Mouse (Mus musculus): ENCODE results near the gene Pdcd1lg2. TPM values are rescaled to one million over a fixed set of nuclear protein-coding genes. Genes with fewer than 3 reads are reported as not detected.

The Pdcd1lg2 gene
- total RNA-seq, 2 experiments from 2014 or later: not detected

GRCm38 (mm10) chr19:29417894-29418293 is 7.2 kb downstream of the Pdcd1lg2 start:
- DNase-seq (ENCODE audit: low spot score in 2 of 2): no peak

- no peak for DNase-seq (ENCODE audit: low spot score in 2 of 2)
Measured at GRCm38 (mm10) chr19:29418661-29419115, 8.0 kb downstream of the Pdcd1lg2 start.

GRCm38 (mm10) chr19:29419506-29419905 is 8.8 kb downstream of the Pdcd1lg2 start:
- no peak for DNase-seq (ENCODE audit: low spot score in 2 of 2)

GRCm38 (mm10) chr19:29419946-29420345 is 9.2 kb downstream of the Pdcd1lg2 start:
- DNase-seq (ENCODE audit: low spot score in 2 of 2): no peak

GRCm38 (mm10) chr19:29420397-29420796 is 9.7 kb downstream of the Pdcd1lg2 start:
- DNase-seq (ENCODE audit: low spot score in 2 of 2): no peak

- DNase-seq (ENCODE audit: low spot score in 2 of 2): no peak
Measured at GRCm38 (mm10) chr19:29422013-29422645, 11.4 kb downstream of the Pdcd1lg2 start.

- DNase-seq (ENCODE audit: low spot score in 2 of 2): no peak
Measured at GRCm38 (mm10) chr19:29422796-29423195, 12.1 kb downstream of the Pdcd1lg2 start.

GRCm38 (mm10) chr19:29430516-29430915 is 19.8 kb downstream of the Pdcd1lg2 start:
- DNase-seq (ENCODE audit: low spot score in 2 of 2): no peak

- DNase-seq (ENCODE audit: low spot score in 2 of 2): no peak
Measured at GRCm38 (mm10) chr19:29430953-29431352, 20.2 kb downstream of the Pdcd1lg2 start.

- DNase-seq (ENCODE audit: low spot score in 2 of 2): no peak
Measured at GRCm38 (mm10) chr19:29436793-29437479, 26.2 kb downstream of the Pdcd1lg2 start.

GRCm38 (mm10) chr19:29437849-29438248 is 27.1 kb downstream of the Pdcd1lg2 start:
- no peak for DNase-seq (ENCODE audit: low spot score in 2 of 2)

GRCm38 (mm10) chr19:29439242-29439641 is 28.5 kb downstream of the Pdcd1lg2 start:
- no peak for DNase-seq (ENCODE audit: low spot score in 2 of 2)

GRCm38 (mm10) chr19:29442492-29442891 is 31.8 kb downstream of the Pdcd1lg2 start:
- no peak for DNase-seq (ENCODE audit: low spot score in 2 of 2)

- DNase-seq (ENCODE audit: low spot score in 2 of 2): no peak
Measured at GRCm38 (mm10) chr19:29444364-29444763, 33.6 kb downstream of the Pdcd1lg2 start.

GRCm38 (mm10) chr19:29448373-29448772 is 37.7 kb downstream of the Pdcd1lg2 start:
- no peak for DNase-seq (ENCODE audit: low spot score in 2 of 2)

- no peak for DNase-seq (ENCODE audit: low spot score in 2 of 2)
Measured at GRCm38 (mm10) chr19:29450376-29450775, 39.7 kb downstream of the Pdcd1lg2 start.

- DNase-seq (ENCODE audit: low spot score in 2 of 2): no peak
Measured at GRCm38 (mm10) chr19:29454141-29454601, 43.5 kb downstream of the Pdcd1lg2 start.

- DNase-seq (ENCODE audit: low spot score in 2 of 2): no peak
Measured at GRCm38 (mm10) chr19:29455156-29455555, 44.4 kb downstream of the Pdcd1lg2 start.

- no peak for DNase-seq (ENCODE audit: low spot score in 2 of 2)
Measured at GRCm38 (mm10) chr19:29457982-29458381, 47.3 kb downstream of the Pdcd1lg2 start.

- DNase-seq (ENCODE audit: low spot score in 2 of 2): no peak
Measured at GRCm38 (mm10) chr19:29462462-29462861, 51.7 kb downstream of the Pdcd1lg2 start.

GRCm38 (mm10) chr19:29463645-29464395 is 53.1 kb downstream of the Pdcd1lg2 start:
- no peak for DNase-seq (ENCODE audit: low spot score in 2 of 2)

GRCm38 (mm10) chr19:29466819-29467218 is 56.1 kb downstream of the Pdcd1lg2 start:
- no peak for DNase-seq (ENCODE audit: low spot score in 2 of 2)

Data from gastrocnemius, postnatal 4 days (tissue).